Mouse (Mus musculus) G1E-ER4 (cell line): ENCODE data around the gene Aipl1. TPM values are rescaled to one million over a fixed set of nuclear protein-coding genes. Genes with fewer than 3 reads are reported as not detected.

ENCODE experiments used
- GATA1 ChIP-seq: IDR thresholded peaks from one replicate; pipeline ENCODE4 v1.8.0; 2012; ENCODE audit warnings: low read length, inconsistent platforms
- polyA plus RNA-seq: library from polyadenylated mRNA; stranded (reverse); fragments of >175 nt; gene quantifications from 2 replicates; pipeline ENCODE4 v1.2.3, GENCODE M21; 2012

Gene Aipl1
- polyA plus RNA-seq, 1 experiment = not detected

GRCm38 (mm10) chr11:72003171-72003570, 34.1 kb downstream of the Aipl1 start:
- no peak for TF ChIP-seq GATA1

- no peak for TF ChIP-seq GATA1
Observed at GRCm38 (mm10) chr11:72002138-72002853, 35.0 kb downstream of the Aipl1 start.

- no peak for TF ChIP-seq GATA1
Observed at GRCm38 (mm10) chr11:72000194-72000593, 37.1 kb downstream of the Aipl1 start.

GRCm38 (mm10) chr11:71996805-71997204, 40.5 kb downstream of the Aipl1 start:
- TF ChIP-seq GATA1 = no peak

GRCm38 (mm10) chr11:71995968-71996511, 41.3 kb downstream of the Aipl1 start:
- TF ChIP-seq GATA1 = no peak

GRCm38 (mm10) chr11:71992438-71992837, 44.9 kb downstream of the Aipl1 start:
- TF ChIP-seq GATA1 = no peak

GRCm38 (mm10) chr11:71991541-71991940, 45.8 kb downstream of the Aipl1 start:
- TF ChIP-seq GATA1 = no peak

- TF ChIP-seq GATA1 = no peak
Observed at GRCm38 (mm10) chr11:71987159-71988150, 49.9 kb downstream of the Aipl1 start.

GRCm38 (mm10) chr11:71985783-71986182, 51.5 kb downstream of the Aipl1 start:
- TF ChIP-seq GATA1 = no peak

- TF ChIP-seq GATA1 = no peak
Observed at GRCm38 (mm10) chr11:71985101-71985711, 52.1 kb downstream of the Aipl1 start.

GRCm38 (mm10) chr11:71984093-71984492, 53.2 kb downstream of the Aipl1 start:
- TF ChIP-seq GATA1 = no peak

Other genes starting within 250 kb of the Aipl1 start
- not detected in 2 replicates for gene Pimreg, start 4.5 kb upstream of the Aipl1 start, polyA plus RNA-seq
- gene Pitpnm3, start 98.3 kb upstream of the Aipl1 start, polyA plus RNA-seq = not detected in 2 replicates
- 0.29 and 0.30 TPM in 2 replicates for gene Gm43951, start 169.3 kb upstream of the Aipl1 start, polyA plus RNA-seq
- 2.4 TPM in 2 replicates for gene 4933427D14Rik, start 169.9 kb upstream of the Aipl1 start, polyA plus RNA-seq
- 25.6 and 28.7 TPM in 2 replicates for gene Txndc17, start 170.0 kb upstream of the Aipl1 start, polyA plus RNA-seq
- 0.43 and 0.63 TPM in 2 replicates for gene Med31, start 178.1 kb upstream of the Aipl1 start, polyA plus RNA-seq
- not detected in 2 replicates for gene Slc13a5, start 229.7 kb upstream of the Aipl1 start, polyA plus RNA-seq